Mouse (Mus musculus) midbrain, embryonic 15.5 days (tissue): Measurements from ENCODE around the gene Dlgap1. TPM values are rescaled to one million over a fixed set of nuclear protein-coding genes. Genes with fewer than 3 reads are reported as not detected.
A peak's percentile ranks its signal among the peaks of the same experiment; 100 is the strongest.
"Not testable (repeated sequence)": the region's sequence is repeated elsewhere in the genome, so short reads cannot be mapped to it uniquely, and the experiment has no call there.

Source experiments
- ATAC-seq: fragments of 200-750 bp; cut with Nextera tagmentation; replicated peaks from 2 replicates; pipeline ENCODE4 v1.8.0; 2017; ENCODE audit warnings: moderate TSS enrichment
- H3K27ac ChIP-seq: fragments of 300-500 bp; sonication (generic); 2 replicates; pipeline ENCODE4 v1.5.1; 2015; ENCODE audit warnings: mild to moderate bottlenecking, inconsistent platforms
- H3K27me3 ChIP-seq: fragments of 300-500 bp; sonication (generic); replicated peaks from 2 replicates; pipeline ENCODE4 v1.6.1; 2015; ENCODE audit warnings: inconsistent platforms
- H3K36me3 ChIP-seq: fragments of 300-500 bp; sonication (generic); replicated peaks from 2 replicates; pipeline ENCODE4 v1.6.1; 2015; ENCODE audit warnings: inconsistent platforms
- H3K4me1 ChIP-seq: fragments of 300-500 bp; sonication (generic); 2 replicates; pipeline ENCODE4 v1.6.1; 2015; ENCODE audit warnings: inconsistent platforms
- H3K4me2 ChIP-seq: fragments of 300-500 bp; sonication (generic); 2 replicates; pipeline ENCODE4 v1.6.1; 2015; ENCODE audit warnings: inconsistent platforms, mild to moderate bottlenecking, moderate library complexity
- H3K4me3 ChIP-seq: fragments of 300-500 bp; sonication (generic); 2 replicates; pipeline ENCODE4 v1.5.1; 2015; ENCODE audit warnings: mild to moderate bottlenecking, inconsistent platforms
- H3K9ac ChIP-seq: fragments of 300-500 bp; sonication (generic); 2 replicates; pipeline ENCODE4 v1.6.1; 2015; ENCODE audit warnings: mild to moderate bottlenecking, inconsistent platforms
- H3K9me3 ChIP-seq: fragments of 300-500 bp; sonication (generic); 2 replicates; pipeline ENCODE4 v1.6.1; 2016; ENCODE audit warnings: inconsistent platforms
- WGBS: fragments of 180-500 bp; shearing (Covaris S2); methylation state at CpG from one replicate; pipeline ENCODE4 v1.1.7; 2015; ENCODE audit warnings: mixed read lengths; 5-methylcytosine and 5-hydroxymethylcytosine counted together
- polyA plus RNA-seq: library from polyadenylated mRNA; unstranded; fragments of >200 nt; fragmentation: Nextera tagmentation; extraction: Ambion mirVana; gene quantifications from 2 replicates; pipeline ENCODE4 v1.2.1, GENCODE M21; 2015

Dlgap1 gene
- polyA plus RNA-seq, 1 experiment from 2014 or later = 28.4 TPM

DNA sequence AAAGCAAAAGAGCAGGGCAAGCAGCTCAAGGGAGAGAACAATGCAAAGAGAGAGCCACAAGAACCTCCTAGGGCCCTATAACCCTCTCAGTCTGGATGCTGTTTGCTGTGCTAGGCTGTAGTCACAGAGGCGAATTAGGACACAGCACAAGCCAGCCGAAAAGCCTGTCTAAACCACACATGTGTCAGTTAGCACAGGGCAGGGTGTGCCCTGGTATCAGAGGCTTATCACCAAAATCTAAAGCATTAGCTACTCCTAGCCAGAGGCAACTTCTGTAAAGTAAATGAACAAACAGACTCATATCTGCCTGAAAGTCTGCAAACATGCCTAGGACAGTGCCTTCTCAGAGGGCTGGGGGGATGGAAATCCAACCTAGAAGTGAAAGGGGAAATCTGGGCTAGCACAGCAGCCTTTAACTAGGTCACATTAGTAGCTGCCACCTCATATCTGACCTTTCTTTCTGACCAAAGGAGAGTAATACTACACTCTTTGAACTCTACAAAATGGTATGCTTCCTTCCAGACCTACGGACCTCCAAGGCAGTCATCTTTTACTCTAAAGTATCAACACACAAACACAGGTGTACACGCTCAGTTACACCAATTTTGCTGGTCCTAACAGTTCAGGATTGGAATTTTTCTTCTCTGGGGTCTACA, 619.2 kb downstream of the Dlgap1 start:
- 79% methylated on average over 3 of the region's 4 CpGs for WGBS
- ATAC-seq = peak; percentile 43; the same call in 1 of the 2 replicates
- H3K9ac ChIP-seq, H3K4me3 ChIP-seq, H3K4me1 ChIP-seq, H3K4me2 ChIP-seq, H3K9me3 ChIP-seq, H3K36me3 ChIP-seq, H3K27ac ChIP-seq, H3K27me3 ChIP-seq: not testable (repeated sequence)

DNA sequence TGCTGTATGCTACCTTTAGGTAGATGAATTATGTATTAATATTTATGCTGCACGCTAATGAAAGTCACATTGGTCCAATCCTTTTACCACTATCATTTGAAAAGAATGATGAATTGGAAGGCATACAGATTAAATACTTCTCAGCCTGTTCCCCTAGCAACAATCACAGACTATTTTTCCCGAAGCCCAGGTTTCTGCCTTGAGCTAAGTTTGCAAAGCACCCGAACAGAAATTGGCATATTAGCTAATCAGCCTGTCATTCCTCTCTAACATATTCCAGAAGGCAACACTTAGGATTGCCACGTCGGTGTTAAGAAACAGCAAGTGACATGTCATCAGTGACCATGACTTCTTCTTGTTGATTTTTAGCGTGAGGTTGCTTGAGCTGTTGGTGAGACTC, 619.8 kb downstream of the Dlgap1 start:
- Histone ChIP-seq H3K4me3 (no peak overlapping the region), H3K9me3 (no peaks in the 10 kb centered on the region), H3K27ac (no peak overlapping the region), H3K4me2 (no peak overlapping the region), H3K36me3 (no peaks in the 10 kb centered on the region), H3K9ac (no peak overlapping the region), H3K27me3 (no peaks in the 10 kb centered on the region), H3K4me1 (0 out of 2 replicates have a peak, but pooled peaks cover 5% of the 10 kb centered on the region)
- WGBS = 46% methylated on average over 6 of the region's 6 CpGs
- peak; percentile 28; the same call in 1 of the 2 replicates for ATAC-seq

GRCm38 (mm10) chr17:70589140-70589539, 620.3 kb downstream of the Dlgap1 start:
- Histone ChIP-seq H3K9ac (no peak overlapping the region), H3K27ac (no peak overlapping the region), H3K4me1 (0 out of 2 replicates have a peak, but pooled peaks cover 5% of the 10 kb centered on the region), H3K36me3 (no peaks in the 10 kb centered on the region), H3K4me2 (no peak overlapping the region), H3K9me3 (no peaks in the 10 kb centered on the region), H3K4me3 (no peak overlapping the region), H3K27me3 (no peaks in the 10 kb centered on the region)
- WGBS = 37% methylated on average over 13 of the region's 13 CpGs
- ATAC-seq = peak; percentile 51; the same call in 1 of the 2 replicates

DNA sequence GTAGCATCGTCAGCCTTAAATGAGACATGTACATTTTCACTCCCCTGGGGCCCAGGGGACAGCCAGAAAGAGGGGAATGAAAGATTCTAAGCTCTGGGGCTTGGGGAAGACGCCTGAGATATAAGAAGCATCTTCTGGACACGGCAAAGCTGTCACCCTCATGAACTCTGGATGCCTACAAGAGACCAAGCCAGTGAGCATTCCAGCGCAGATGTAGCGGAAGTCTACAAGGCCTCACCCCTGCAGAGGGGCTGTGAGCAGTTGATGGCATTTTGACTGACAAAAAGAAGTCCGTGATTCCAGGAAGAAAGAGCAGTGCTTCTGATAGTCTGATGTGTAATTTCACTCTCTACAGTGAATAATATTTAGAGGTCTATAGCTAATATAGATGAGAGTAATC, 621.6 kb downstream of the Dlgap1 start:
- H3K9ac ChIP-seq = no peak overlapping the region
- no peak overlapping the region for H3K27ac ChIP-seq
- H3K27me3 ChIP-seq = no peaks in the 10 kb centered on the region
- no peak for ATAC-seq
- H3K4me1 ChIP-seq = 0 out of 2 replicates have a peak, but pooled peaks cover 5% of the 10 kb centered on the region
- no peaks in the 10 kb centered on the region for H3K36me3 ChIP-seq
- no peak overlapping the region for H3K4me2 ChIP-seq
- 54% methylated on average over 6 of the region's 6 CpGs for WGBS
- H3K9me3 ChIP-seq = no peaks in the 10 kb centered on the region
- H3K4me3 ChIP-seq = no peak overlapping the region

DNA sequence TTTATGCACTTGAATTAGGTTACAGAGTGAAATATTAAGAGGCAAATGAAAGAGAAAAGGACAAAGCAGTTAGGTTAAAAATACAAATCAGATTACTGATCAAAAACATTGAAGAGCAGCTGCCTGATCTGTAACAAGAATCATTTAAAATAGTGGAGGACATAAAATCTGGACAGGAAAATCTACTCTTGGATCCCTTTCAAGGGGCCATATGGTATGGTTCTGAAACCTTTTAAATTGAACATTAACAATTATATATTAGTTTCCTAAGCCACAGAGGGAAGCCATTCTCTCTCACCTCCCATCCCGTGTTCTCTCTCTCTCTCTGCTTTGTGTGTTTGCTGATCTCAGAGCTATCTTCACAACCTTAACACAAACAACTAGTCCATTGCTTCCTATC, 625.4 kb downstream of the Dlgap1 start:
- no peaks in the 10 kb centered on the region for H3K9me3 ChIP-seq
- no peak overlapping the region for H3K27ac ChIP-seq
- 90% methylated on average over 1 of the region's 1 CpGs for WGBS
- H3K27me3 ChIP-seq = no peaks in the 10 kb centered on the region
- ATAC-seq = no peak
- no peak overlapping the region for H3K4me3 ChIP-seq
- H3K4me1 ChIP-seq = 0 out of 2 replicates have a peak, but pooled peaks cover 5% of the 10 kb centered on the region
- no peak overlapping the region for H3K4me2 ChIP-seq
- no peak overlapping the region for H3K9ac ChIP-seq
- H3K36me3 ChIP-seq = no peaks in the 10 kb centered on the region

DNA sequence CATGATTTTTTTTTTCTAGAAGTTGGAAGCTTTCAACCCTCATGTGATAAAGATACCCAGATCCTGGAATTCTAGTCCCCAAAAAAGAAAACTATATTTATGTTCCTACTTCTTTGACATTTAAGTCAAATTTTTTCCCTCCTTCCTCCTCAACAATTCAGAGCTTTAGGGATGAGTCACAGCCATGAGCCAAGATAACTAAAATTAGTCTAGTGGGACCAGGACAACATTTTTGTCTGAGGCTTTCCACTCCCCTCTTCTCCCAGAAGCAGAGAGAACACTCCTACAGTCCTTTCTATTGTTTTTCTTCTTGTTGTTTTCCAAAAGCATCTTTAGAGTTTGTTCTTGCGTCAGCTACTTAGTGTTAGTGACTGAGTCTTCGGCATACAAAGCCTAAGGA, 627.5 kb downstream of the Dlgap1 start:
- no peaks in the 10 kb centered on the region for H3K9me3 ChIP-seq
- no peak overlapping the region for H3K4me2 ChIP-seq
- WGBS = 90% methylated on average over 2 of the region's 2 CpGs
- no peaks in the 10 kb centered on the region for H3K27me3 ChIP-seq
- H3K4me3 ChIP-seq = no peak overlapping the region
- no peaks in the 10 kb centered on the region for H3K36me3 ChIP-seq
- H3K27ac ChIP-seq = no peak overlapping the region
- no peak for ATAC-seq
- no peak overlapping the region for H3K9ac ChIP-seq
- H3K4me1 ChIP-seq = no peaks in the 10 kb centered on the region

- H3K9ac ChIP-seq = no peak overlapping the region
- 0 out of 2 replicates have a peak, but pooled peaks have one; percentile 20 for ATAC-seq
- no peaks in the 10 kb centered on the region for H3K9me3 ChIP-seq
- H3K4me3 ChIP-seq = no peak overlapping the region
- H3K27ac ChIP-seq = no peak overlapping the region
- no peak overlapping the region for H3K4me2 ChIP-seq
- 72% methylated on average over 6 of the region's 6 CpGs for WGBS
- H3K4me1 ChIP-seq = no peaks in the 10 kb centered on the region
- H3K36me3 ChIP-seq = no peaks in the 10 kb centered on the region
- no peaks in the 10 kb centered on the region for H3K27me3 ChIP-seq
Observed at GRCm38 (mm10) chr17:70600462-70600861, 631.6 kb downstream of the Dlgap1 start.

- no peaks in the 10 kb centered on the region for H3K4me1 ChIP-seq
- no peaks in the 10 kb centered on the region for H3K9me3 ChIP-seq
- no peak overlapping the region for H3K4me3 ChIP-seq
- H3K27ac ChIP-seq = no peak overlapping the region
- no peaks in the 10 kb centered on the region for H3K36me3 ChIP-seq
- WGBS = 89% methylated on average over 7 of the region's 7 CpGs
- no peaks in the 10 kb centered on the region for H3K27me3 ChIP-seq
- H3K4me2 ChIP-seq = no peak overlapping the region
- ATAC-seq = no peak
- no peak overlapping the region for H3K9ac ChIP-seq
Observed at GRCm38 (mm10) chr17:70602051-70602450, 633.2 kb downstream of the Dlgap1 start.

DNA sequence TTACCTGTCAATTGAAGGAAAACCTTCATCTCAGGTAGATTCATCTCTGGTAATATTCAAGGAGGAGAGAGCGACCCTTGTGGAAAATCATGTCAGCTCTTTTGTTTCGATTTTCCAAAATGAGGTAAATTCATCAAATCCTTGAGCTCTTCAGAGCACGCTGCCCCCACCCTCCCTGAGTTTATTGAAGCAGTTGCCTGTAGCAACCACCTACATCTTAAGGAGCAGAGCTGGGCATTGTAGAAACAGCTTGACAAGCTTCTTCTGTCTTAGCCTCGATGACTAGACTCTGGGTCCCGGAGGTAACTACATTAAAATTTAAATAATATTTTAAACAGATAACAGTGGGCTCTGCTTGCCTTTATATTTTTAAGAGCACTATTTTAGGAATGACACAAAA, 636.8 kb downstream of the Dlgap1 start:
- no peak for ATAC-seq
- WGBS = 78% methylated on average over 5 of the region's 5 CpGs
- Histone ChIP-seq H3K27ac (no peak overlapping the region), H3K9me3 (no peaks in the 10 kb centered on the region), H3K27me3 (no peaks in the 10 kb centered on the region), H3K4me2 (no peak overlapping the region), H3K4me1 (no peaks in the 10 kb centered on the region), H3K9ac (no peak overlapping the region), H3K36me3 (no peaks in the 10 kb centered on the region), H3K4me3 (no peak overlapping the region)

GRCm38 (mm10) chr17:70612171-70612570, 643.3 kb downstream of the Dlgap1 start:
- H3K27me3 ChIP-seq = no peaks in the 10 kb centered on the region
- WGBS = 62% methylated on average over 6 of the region's 6 CpGs
- ATAC-seq = no peak

DNA sequence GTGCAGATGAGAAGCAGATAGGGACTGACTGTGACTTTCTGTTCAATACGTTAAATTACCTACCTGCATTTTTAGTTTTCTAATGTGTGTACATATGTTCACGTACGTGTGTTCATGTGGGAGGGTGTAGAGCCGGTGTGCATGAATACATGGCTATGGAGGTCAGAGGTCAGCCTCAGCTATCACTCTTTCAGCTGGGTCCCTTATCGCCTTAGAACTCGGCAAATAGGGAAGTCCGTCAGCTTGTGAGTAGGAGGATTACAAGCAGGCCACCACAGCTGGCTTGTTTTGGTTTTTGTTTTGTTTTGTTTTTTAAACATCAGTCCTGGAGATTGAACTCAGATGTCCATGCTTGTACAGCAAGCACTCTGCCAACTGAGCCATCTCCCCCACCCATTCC, 645.0 kb downstream of the Dlgap1 start:
- Histone ChIP-seq H3K9me3 (no peaks in the 10 kb centered on the region), H3K27ac (no peak overlapping the region), H3K4me1 (no peaks in the 10 kb centered on the region), H3K4me3 (no peak overlapping the region), H3K9ac (no peak overlapping the region), H3K4me2 (no peak overlapping the region), H3K27me3 (no peaks in the 10 kb centered on the region), H3K36me3 (no peaks in the 10 kb centered on the region)
- no peak for ATAC-seq
- 89% methylated on average over 7 of the region's 7 CpGs for WGBS

More at GRCm38 (mm10) chr17:70612171-70612570, 643.3 kb downstream of the Dlgap1 start:
- H3K4me1 ChIP-seq = no peaks in the 10 kb centered on the region
- H3K36me3 ChIP-seq = no peaks in the 10 kb centered on the region
- no peak overlapping the region for H3K4me2 ChIP-seq
- H3K27ac ChIP-seq = no peak overlapping the region
- no peak overlapping the region for H3K4me3 ChIP-seq
- no peak overlapping the region for H3K9ac ChIP-seq
- no peaks in the 10 kb centered on the region for H3K9me3 ChIP-seq

- Histone ChIP-seq H3K9ac (no peak overlapping the region), H3K4me1 (no peaks in the 10 kb centered on the region), H3K27me3 (no peaks in the 10 kb centered on the region), H3K4me3 (no peak overlapping the region), H3K27ac (no peak overlapping the region), H3K4me2 (no peak overlapping the region), H3K9me3 (no peaks in the 10 kb centered on the region), H3K36me3 (no peaks in the 10 kb centered on the region)
- ATAC-seq = peak; percentile 48
- WGBS = 72% methylated on average over 5 of the region's 5 CpGs
Observed at GRCm38 (mm10) chr17:70614407-70615060, 645.7 kb downstream of the Dlgap1 start.

DNA sequence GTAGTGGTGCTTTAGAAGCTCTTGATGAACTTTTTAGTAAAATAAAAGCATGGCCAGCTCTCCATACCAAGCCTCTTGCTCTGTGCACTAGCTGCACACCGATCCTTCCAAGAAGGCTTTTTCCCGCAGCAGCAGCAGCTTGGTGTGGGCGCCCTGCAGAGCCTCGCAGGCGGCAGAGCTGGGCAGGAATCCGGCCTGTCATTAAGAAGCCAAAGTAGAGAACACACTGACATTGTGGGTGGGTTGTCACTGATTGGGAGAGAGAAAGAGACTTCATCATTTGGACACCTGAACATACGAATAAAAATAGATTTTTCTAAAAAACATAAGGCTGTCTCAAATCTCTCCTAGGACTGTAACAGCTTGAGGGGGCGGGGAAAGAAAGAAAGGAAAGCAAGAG, 653.6 kb downstream of the Dlgap1 start:
- no peak overlapping the region for H3K4me3 ChIP-seq
- no peaks in the 10 kb centered on the region for H3K4me1 ChIP-seq
- H3K36me3 ChIP-seq = no peaks in the 10 kb centered on the region
- no peaks in the 10 kb centered on the region for H3K27me3 ChIP-seq
- no peaks in the 10 kb centered on the region for H3K9me3 ChIP-seq
- H3K4me2 ChIP-seq = no peak overlapping the region
- ATAC-seq = no peak; the same call in 1 of the 2 replicates
- H3K9ac ChIP-seq = no peak overlapping the region
- 71% methylated on average over 8 of the region's 8 CpGs for WGBS
- no peak overlapping the region for H3K27ac ChIP-seq
